In genomic region chr7:89242143-89242542, GRCm38 (mm10) we compare ENCODE assay signal across 28 mouse cellular contexts.
DNase-seq lines count a peak whose midpoint lies in the region; ATAC-seq and TF ChIP-seq lines count a peak whose summit lies in the region.
"Had no signal": no experiment of that assay in that cellular context is flagged by ENCODE, and none has a peak within 500 bp of the region (broad histone marks: within the 10 kb centered on the region; RNA-seq: fewer than 3 reads in every experiment).

No protein-coding gene starts in this region.

- no peak for TF ChIP-seq CTCF in MEL (IDR thresholded peaks at IDR 0.05 in 2 of 3, conservative IDR thresholded peaks at IDR 0.05 in 1 of 3; ENCODE audit: control insufficient read depth in 1 of 3, insufficient read depth in 1 of 3, low read depth in 2 of 3, low read length in 3 of 3, poor library complexity in 1 of 3, severe bottlenecking in 1 of 3)

- no peak overlapping the region; the same call in 1 of the 2 replicates for H3K9ac ChIP-seq in MEL (ENCODE audit: control insufficient read depth, low read depth, low read length, poor library complexity, severe bottlenecking)
- no peak overlapping the region for H3K9ac ChIP-seq in liver, embryonic 13.5 days
- no peak overlapping the region for H3K9ac ChIP-seq in liver, embryonic 16.5 days (ENCODE audit: low read depth, low read length)
- H3K9ac ChIP-seq: embryonic facial prominence, embryonic 13.5 days; forebrain, embryonic 12.5 days; forebrain, embryonic 15.5 days; heart, embryonic 13.5 days; hindbrain, embryonic 12.5 days; hindbrain, embryonic 15.5 days had no signal

- peak; percentile 87 for ATAC-seq in liver, embryonic 13.5 days (ENCODE audit: low read depth)
- peak; percentile 68; the same call in 1 of the 2 replicates for ATAC-seq in liver, embryonic 16.5 days (ENCODE audit: low read depth)
- ATAC-seq: CD4-positive, CD25-positive, alpha-beta regulatory T cell, adult 4 months; forebrain, embryonic 15.5 days; Patski had no signal

- H3K4me3 ChIP-seq in MEL (ENCODE audit: control insufficient read depth in 1 of 2, insufficient read depth in 1 of 2, low read depth in 2 of 2, low read length in 2 of 2) = peak overlapping the region in 1 of 2 experiments; percentile 37; a peak in 1 of 4 replicates
- no peak overlapping the region for H3K4me3 ChIP-seq in liver, embryonic 13.5 days (replicated peaks)
- no peak overlapping the region for H3K4me3 ChIP-seq in liver, embryonic 16.5 days (ENCODE audit: low read depth, low read length)
- H3K4me3 ChIP-seq: embryonic facial prominence, embryonic 10.5 days; embryonic facial prominence, embryonic 13.5 days; erythroblast, embryonic 14.5 days; forebrain, embryonic 12.5 days; forebrain, embryonic 15.5 days; heart, adult 2 months; heart, embryonic 10.5 days; heart, embryonic 13.5 days; hindbrain, embryonic 12.5 days; hindbrain, embryonic 15.5 days had no signal

- no peaks in the 10 kb centered on the region for H3K9me3 ChIP-seq in MEL (replicated peaks; ENCODE audit: insufficient read depth, low read length)
- no peaks in the 10 kb centered on the region for H3K9me3 ChIP-seq in liver, embryonic 13.5 days (replicated peaks)
- no peaks in the 10 kb centered on the region for H3K9me3 ChIP-seq in liver, embryonic 16.5 days (replicated peaks; ENCODE audit: control insufficient read depth, low read length)
- H3K9me3 ChIP-seq: embryonic facial prominence, embryonic 10.5 days; forebrain, embryonic 12.5 days; forebrain, embryonic 15.5 days; heart, embryonic 10.5 days; heart, embryonic 13.5 days; hindbrain, embryonic 12.5 days; hindbrain, embryonic 15.5 days had no signal

- H3K27ac ChIP-seq in MEL (ENCODE audit: control insufficient read depth, low read depth, low read length) = no peak overlapping the region; the same call in 1 of the 2 replicates
- H3K27ac ChIP-seq in liver, embryonic 13.5 days = 0 out of 2 replicates have a peak overlapping the region, but pooled peaks have one; percentile 11
- H3K27ac ChIP-seq in liver, embryonic 16.5 days (ENCODE audit: low read length) = no peak overlapping the region
- H3K27ac ChIP-seq: embryonic facial prominence, embryonic 10.5 days; embryonic facial prominence, embryonic 13.5 days; forebrain, embryonic 12.5 days; forebrain, embryonic 15.5 days; heart, adult 2 months; heart, embryonic 10.5 days; heart, embryonic 13.5 days; hindbrain, embryonic 12.5 days; hindbrain, embryonic 15.5 days had no signal

- DNase-seq in MEL (ENCODE audit: low read depth, low spot score) = peak; percentile 50
- DNase-seq in MEL-GATA-1-ER (ENCODE audit: extremely low read depth, low read depth) = peak; percentile 8
- no peak for DNase-seq in liver, embryonic 13.5 days
- DNase-seq in ovary, postnatal 10 days (ENCODE audit: low spot score) = no peak
- no peak for DNase-seq in left cerebral cortex, postnatal 14 days (ENCODE audit: low spot score in 2 of 2)
- no peak for DNase-seq in cerebellum, adult 9-10 months
- DNase-seq in frontal cortex, adult 2 months (ENCODE audit: extremely low spot score in 1 of 2, low spot score in 1 of 2) = no peak
- DNase-seq: adrenal gland, postnatal 10 days; adrenal gland, postnatal 36 days; cerebellum, adult 11 months; cerebellum, adult 2 months; cerebellum, postnatal 10 days; gastrocnemius, postnatal 10 days; gastrocnemius, postnatal 36 days; heart, adult 2 months; heart, postnatal 14 days had no signal

- H3K27me3 ChIP-seq in MEL (ENCODE audit: control insufficient read depth in 1 of 2, insufficient read depth in 2 of 2, low read length in 2 of 2) = no peaks in the 10 kb centered on the region
- no peaks in the 10 kb centered on the region for H3K27me3 ChIP-seq in liver, embryonic 13.5 days
- no peaks in the 10 kb centered on the region for H3K27me3 ChIP-seq in liver, embryonic 16.5 days (ENCODE audit: control insufficient read depth, insufficient read depth, low read depth, low read length)
- H3K27me3 ChIP-seq: embryonic facial prominence, embryonic 13.5 days; forebrain, embryonic 12.5 days; forebrain, embryonic 15.5 days; heart, embryonic 13.5 days; hindbrain, embryonic 12.5 days; hindbrain, embryonic 15.5 days; Patski had no signal

- H3K79me2 ChIP-seq in MEL (ENCODE audit: control insufficient read depth, insufficient read depth, low read length, poor library complexity) = no peaks in the 10 kb centered on the region

- intact Hi-C loops in left cerebral cortex, postnatal 14 days (cut with DNase I) = no loop called here

- no peak for TF ChIP-seq RAD21 in MEL (IDR thresholded peaks at IDR 0.05; ENCODE audit: low read depth, low read length)

- H3K4me2 ChIP-seq in liver, embryonic 13.5 days = no peak overlapping the region
- H3K4me2 ChIP-seq in liver, embryonic 16.5 days (ENCODE audit: low read depth, low read length) = 0 out of 2 replicates have a peak overlapping the region, but pooled peaks have one; percentile 6
- H3K4me2 ChIP-seq: embryonic facial prominence, embryonic 13.5 days; forebrain, embryonic 12.5 days; forebrain, embryonic 15.5 days; heart, embryonic 13.5 days; hindbrain, embryonic 12.5 days; hindbrain, embryonic 15.5 days had no signal

- no peak for TF ChIP-seq POLR2A in MEL (IDR thresholded peaks at IDR 0.05; ENCODE audit: control insufficient read depth in 1 of 2, insufficient read depth in 1 of 2, low read depth in 1 of 2, low read length in 2 of 2, poor library complexity in 1 of 2)

- WGBS in liver, embryonic 13.5 days (ENCODE audit: insufficient replicate concordance) = 30% methylated on average over 2 of the region's 2 CpGs
- 33% methylated on average over 2 of the region's 2 CpGs for WGBS in liver, embryonic 16.5 days (ENCODE audit: insufficient replicate concordance)

- no peak for TF ChIP-seq EP300 in MEL (IDR thresholded peaks at IDR 0.05; ENCODE audit: low read depth in 1 of 2, low read length in 2 of 2)

- peaks cover 0 to 19% of the 10 kb centered on the region in 2 experiments; a peak in 2 of 4 replicates for H3K36me3 ChIP-seq in MEL (ENCODE audit: control insufficient read depth in 1 of 2, insufficient read depth in 2 of 2, low read length in 2 of 2)
- H3K36me3 ChIP-seq in liver, embryonic 13.5 days = peaks cover 6% of the 10 kb centered on the region; the same call in 1 of the 2 replicates
- H3K36me3 ChIP-seq in liver, embryonic 16.5 days (ENCODE audit: control insufficient read depth, insufficient read depth) = no peaks in the 10 kb centered on the region
- H3K36me3 ChIP-seq: forebrain, embryonic 12.5 days; forebrain, embryonic 15.5 days had no signal

- H3K4me1 ChIP-seq in MEL (ENCODE audit: control insufficient read depth in 1 of 2, insufficient read depth in 2 of 2, low read length in 2 of 2) = peaks cover 4 to 23% of the 10 kb centered on the region in 2 experiments; a peak in 2 of 4 replicates
- H3K4me1 ChIP-seq in liver, embryonic 13.5 days (replicated peaks) = peaks cover 7% of the 10 kb centered on the region
- no peaks in the 10 kb centered on the region for H3K4me1 ChIP-seq in liver, embryonic 16.5 days (ENCODE audit: control insufficient read depth, low read depth, low read length)
- H3K4me1 ChIP-seq: embryonic facial prominence, embryonic 13.5 days; forebrain, embryonic 12.5 days; forebrain, embryonic 15.5 days; hindbrain, embryonic 12.5 days; hindbrain, embryonic 15.5 days had no signal

TF ChIP-seq in MEL, 35 proteins besides CTCF, POLR2A, EP300 and RAD21:
- no peak for TF ChIP-seq ZMIZ1 (IDR thresholded peaks at IDR 0.05; ENCODE audit: low read depth, low read length)
- TF ChIP-seq POLR2AphosphoS2 (IDR thresholded peaks at IDR 0.05; ENCODE audit: low read length) = no peak
- TF ChIP-seq TAL1 (IDR thresholded peaks at IDR 0.05; ENCODE audit: low read length) = peak; percentile 21; the same call in 1 of the 2 replicates
- TF ChIP-seq HCFC1 (IDR thresholded peaks at IDR 0.05; ENCODE audit: low read depth, low read length) = no peak
- TF ChIP-seq POLR2AphosphoS5 (IDR thresholded peaks at IDR 0.05; ENCODE audit: borderline replicate concordance, low read depth, low read length) = no peak
- no peak for TF ChIP-seq MAFK (IDR thresholded peaks at IDR 0.05; ENCODE audit: borderline replicate concordance, low read depth, low read length)
- TF ChIP-seq GATA1 (IDR thresholded peaks at IDR 0.05; ENCODE audit: low read depth, low read length) = peak; percentile 57; the same call in 1 of the 2 replicates
- no peak for TF ChIP-seq MAX (IDR thresholded peaks at IDR 0.05; ENCODE audit: low read length)
- no peak for TF ChIP-seq JUND (IDR thresholded peaks at IDR 0.05; ENCODE audit: low read depth, low read length)

Comparison
In these comparisons a context has a peak if more than half of its experiments do, and no peak if none do; other contexts are left out.
1. DNase-seq: peak in MEL (single experiment) and MEL-GATA-1-ER (single experiment); none in liver, embryonic 13.5 days (single experiment), ovary, postnatal 10 days (single experiment), left cerebral cortex, postnatal 14 days (0 of 2), cerebellum, adult 9-10 months (single experiment) and frontal cortex, adult 2 months (0 of 2).